Mouse (Mus musculus) forebrain, embryonic 14.5 days (tissue): ENCODE measurements at regions not wholly inside any gene's neighbourhood (a gene's known extent, or its start where the extent isn't known, plus 50 kb on each side); places are given as distances from the start of the nearest gene placed in this dataset.
"Not testable (repeated sequence)": the region's sequence is repeated elsewhere in the genome, so short reads cannot be mapped to it uniquely, and the experiment has no call there.

ENCODE experiments used
- ATAC-seq: fragments of 200-750 bp; cut with Nextera tagmentation; 2 replicates; pipeline ENCODE4 v1.8.0; 2017; ENCODE audit warnings: mild to moderate bottlenecking, moderate library complexity
- DNase-seq: peaks from one replicate; pipeline ENCODE4 v3.0.0-alpha.2; 2015; ENCODE audit warnings: low spot score
- H3K27ac ChIP-seq: fragments of 300-500 bp; sonication (generic); 2 replicates; pipeline ENCODE4 v1.5.1; 2014; ENCODE audit warnings: low read depth, mild to moderate bottlenecking, control low read depth, low read length, moderate library complexity
- H3K27me3 ChIP-seq: fragments of 300-500 bp; sonication (generic); replicated peaks from 2 replicates; pipeline ENCODE4 v1.6.1; 2014; ENCODE audit warnings: low read length, control low read depth, mixed read lengths; ENCODE audit not compliant: control insufficient read depth, insufficient read depth
- H3K36me3 ChIP-seq: fragments of 300-500 bp; sonication (generic); 2 replicates; pipeline ENCODE4 v1.6.1; 2014; ENCODE audit warnings: low read length, control low read depth; ENCODE audit not compliant: control insufficient read depth, insufficient read depth
- H3K4me1 ChIP-seq: fragments of 300-500 bp; sonication (generic); 2 replicates; pipeline ENCODE4 v1.6.1; 2014; ENCODE audit warnings: antibody characterized with exemption, low read length, control low read depth; ENCODE audit not compliant: control insufficient read depth, insufficient read depth
- H3K4me2 ChIP-seq: fragments of 300-500 bp; sonication (generic); 2 replicates; pipeline ENCODE4 v1.6.1; 2014; ENCODE audit warnings: mild to moderate bottlenecking, control low read depth, low read length
- H3K4me3 ChIP-seq: fragments of 300-500 bp; sonication (generic); 2 replicates; pipeline ENCODE4 v1.5.1; 2014; ENCODE audit warnings: low read depth, low read length, control low read depth
- H3K9ac ChIP-seq: fragments of 300-500 bp; sonication (generic); 2 replicates; pipeline ENCODE4 v1.6.1; 2014; ENCODE audit warnings: mild to moderate bottlenecking, low read length, control low read depth, moderate library complexity
- H3K9me3 ChIP-seq: fragments of 300-500 bp; sonication (generic); replicated peaks from 2 replicates; pipeline ENCODE4 v1.6.1; 2016; ENCODE audit warnings: low read length, control low read depth, mixed read lengths; ENCODE audit not compliant: control insufficient read depth
- WGBS: fragments of 180-500 bp; shearing (Covaris S2); extraction: QIAGEN DNeasy Blood & Tissue Kit; methylation state at CpG from one replicate; pipeline ENCODE4 v1.1.7; 2014; 5-methylcytosine and 5-hydroxymethylcytosine counted together

GRCm38 (mm10) chr9:17742308-17742707, 549.6 kb upstream of the Chordc1 start:
- 93% methylated on average over 1 of the region's 1 CpGs for WGBS

GRCm38 (mm10) chr9:17745238-17745637, 546.7 kb upstream of the Chordc1 start:
- Histone ChIP-seq H3K27ac (no peak overlapping the region), H3K9ac (no peak overlapping the region), H3K36me3 (no peaks in the 10 kb centered on the region), H3K4me2 (no peak overlapping the region), H3K27me3 (no peaks in the 10 kb centered on the region), H3K4me1 (no peaks in the 10 kb centered on the region), H3K9me3 (no peaks in the 10 kb centered on the region), H3K4me3 (no peak overlapping the region)
- ATAC-seq (no peak), DNase-seq (no peak)

More at GRCm38 (mm10) chr9:17742308-17742707, 549.6 kb upstream of the Chordc1 start:
- Histone ChIP-seq H3K4me1 (no peaks in the 10 kb centered on the region), H3K9me3 (no peaks in the 10 kb centered on the region), H3K4me2 (no peak overlapping the region), H3K36me3 (no peaks in the 10 kb centered on the region), H3K27ac (no peak overlapping the region), H3K4me3 (no peak overlapping the region), H3K27me3 (no peaks in the 10 kb centered on the region), H3K9ac (no peak overlapping the region)
- DNase-seq (no peak), ATAC-seq (no peak)

GRCm38 (mm10) chr9:17745684-17746083, 546.2 kb upstream of the Chordc1 start:
- no peak overlapping the region for H3K27ac ChIP-seq
- ATAC-seq (no peak), DNase-seq (no peak)
- H3K27me3 ChIP-seq: no peaks in the 10 kb centered on the region
- no peaks in the 10 kb centered on the region for H3K4me1 ChIP-seq
- H3K4me3 ChIP-seq: no peak overlapping the region
- H3K9ac ChIP-seq: no peak overlapping the region
- H3K36me3 ChIP-seq: no peaks in the 10 kb centered on the region
- H3K9me3 ChIP-seq: no peaks in the 10 kb centered on the region
- no peak overlapping the region for H3K4me2 ChIP-seq

GRCm38 (mm10) chr9:17791835-17792234, 500.1 kb upstream of the Chordc1 start:
- 5% methylated on average over 2 of the region's 2 CpGs for WGBS
- not testable (repeated sequence) for H3K27me3 ChIP-seq, H3K9me3 ChIP-seq, H3K4me2 ChIP-seq, H3K4me3 ChIP-seq, ATAC-seq, H3K4me1 ChIP-seq, H3K36me3 ChIP-seq, H3K9ac ChIP-seq, DNase-seq, H3K27ac ChIP-seq

GRCm38 (mm10) chr9:17816730-17817403, 475.1 kb upstream of the Chordc1 start:
- 2% methylated on average over 3 of the region's 3 CpGs for WGBS
- Histone ChIP-seq H3K4me3 (no peak overlapping the region), H3K9ac (no peak overlapping the region), H3K27me3 (no peaks in the 10 kb centered on the region), H3K27ac (no peak overlapping the region), H3K36me3 (no peaks in the 10 kb centered on the region), H3K4me1 (no peaks in the 10 kb centered on the region), H3K9me3 (no peaks in the 10 kb centered on the region), H3K4me2 (no peak overlapping the region)
- ATAC-seq (no peak), DNase-seq (peak; percentile 11)

- Histone ChIP-seq H3K4me3 (no peak overlapping the region), H3K9ac (no peak overlapping the region), H3K27me3 (no peaks in the 10 kb centered on the region), H3K27ac (no peak overlapping the region), H3K4me2 (no peak overlapping the region), H3K4me1 (no peaks in the 10 kb centered on the region), H3K9me3 (no peaks in the 10 kb centered on the region), H3K36me3 (no peaks in the 10 kb centered on the region)
- DNase-seq: no peak
- ATAC-seq: no peak
- 0% methylated on average over 1 of the region's 1 CpGs for WGBS
Observed at GRCm38 (mm10) chr9:17817404-17817736, 474.6 kb upstream of the Chordc1 start.

GRCm38 (mm10) chr9:17865528-17865927, 426.4 kb upstream of the Chordc1 start:
- 82% methylated on average over 2 of the region's 2 CpGs for WGBS
- no peaks in the 10 kb centered on the region for H3K9me3 ChIP-seq
- no peak for ATAC-seq
- no peak overlapping the region for H3K4me3 ChIP-seq
- no peaks in the 10 kb centered on the region for H3K27me3 ChIP-seq
- H3K27ac ChIP-seq: no peak overlapping the region
- H3K4me2 ChIP-seq: no peak overlapping the region
- H3K4me1 ChIP-seq: no peaks in the 10 kb centered on the region
- H3K9ac ChIP-seq: no peak overlapping the region
- DNase-seq: no peak
- no peaks in the 10 kb centered on the region for H3K36me3 ChIP-seq

GRCm38 (mm10) chr9:17874795-17875194, 417.1 kb upstream of the Chordc1 start:
- H3K4me3 ChIP-seq: no peak overlapping the region
- no peak overlapping the region for H3K4me2 ChIP-seq
- H3K9ac ChIP-seq: no peak overlapping the region
- no peak overlapping the region for H3K27ac ChIP-seq
- ATAC-seq (no peak), DNase-seq (no peak)
- H3K27me3 ChIP-seq: no peaks in the 10 kb centered on the region
- no peaks in the 10 kb centered on the region for H3K9me3 ChIP-seq
- H3K36me3 ChIP-seq: no peaks in the 10 kb centered on the region
- 32% methylated on average over 2 of the region's 2 CpGs for whole genome bisulfite sequencing
- H3K4me1 ChIP-seq: no peaks in the 10 kb centered on the region
